Mouse (Mus musculus): ENCODE results near the gene Cacna2d1. TPM values are rescaled to one million over a fixed set of nuclear protein-coding genes. Genes with fewer than 3 reads are reported as not detected.
A peak's percentile ranks its signal among the peaks of the same experiment; 100 is the strongest.

Gene Cacna2d1
- polyA plus RNA-seq, 1 experiment from 2014 or later, result 20.2 TPM

DNA sequence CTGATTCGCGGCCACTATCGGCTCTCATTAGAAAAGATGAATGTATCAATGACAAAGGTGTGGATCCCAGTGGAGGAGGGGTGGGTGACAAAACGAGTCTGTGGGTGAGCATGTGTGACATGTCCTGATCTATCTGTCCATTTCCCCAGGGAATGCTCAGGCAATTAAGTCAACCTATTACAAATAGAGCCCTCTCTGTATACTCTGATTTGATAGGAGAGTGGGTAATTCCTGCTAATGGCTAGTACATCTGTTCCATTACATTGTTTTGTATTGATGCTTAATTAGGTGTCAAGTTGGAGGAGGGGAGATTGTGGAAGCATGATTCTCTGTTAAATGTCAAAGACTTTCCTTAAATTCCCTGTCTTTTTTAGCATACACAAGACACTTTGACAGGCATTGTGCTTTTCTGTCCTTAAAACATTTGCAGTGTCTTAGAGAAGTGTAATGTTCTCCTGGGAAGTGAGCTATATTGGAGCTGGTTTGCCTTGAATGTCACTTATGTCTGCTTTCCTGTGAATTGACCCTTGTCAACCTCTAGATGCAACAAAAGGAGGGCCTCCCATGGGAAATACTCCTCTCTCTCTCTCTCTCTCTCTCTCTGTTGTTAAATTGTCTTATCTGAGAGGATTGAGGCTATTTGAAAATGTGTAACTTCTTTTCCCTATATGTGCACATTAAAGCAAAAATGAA, 58.9 kb downstream of the Cacna2d1 start:
- WGBS, result 49% methylated on average over 4 of the region's 4 CpGs
- no peak overlapping the region for H3K4me2 ChIP-seq (ENCODE audit: low read depth)
- H3K36me3 ChIP-seq (ENCODE audit: control insufficient read depth, insufficient read depth, low read length), result no peaks in the 10 kb centered on the region
- H3K4me1 ChIP-seq (ENCODE audit: control insufficient read depth, insufficient read depth, low read length), result 0 out of 2 replicates have a peak, but pooled peaks cover 4% of the 10 kb centered on the region
- DNase-seq (ENCODE audit: low spot score) (peak; percentile 39), ATAC-seq (ENCODE audit: insufficient read depth, low FRiP score, low TSS enrichment) (peak; percentile 91)
- peaks cover 59% of the 10 kb centered on the region for H3K27me3 ChIP-seq (ENCODE audit: control insufficient read depth, insufficient read depth, low read length)
- H3K4me3 ChIP-seq (ENCODE audit: low read depth, low read length), result no peak overlapping the region
- no peak overlapping the region for H3K27ac ChIP-seq (ENCODE audit: low read depth, low read length)
- no peaks in the 10 kb centered on the region for H3K9me3 ChIP-seq (ENCODE audit: control insufficient read depth, low read length)
- H3K9ac ChIP-seq (ENCODE audit: low read length), result no peak overlapping the region

- H3K4me3 ChIP-seq (ENCODE audit: low read depth, low read length), result no peak overlapping the region
- H3K27me3 ChIP-seq (ENCODE audit: control insufficient read depth, insufficient read depth, low read length), result peaks cover 41% of the 10 kb centered on the region
- 83% methylated on average over 3 of the region's 3 CpGs for WGBS
- H3K36me3 ChIP-seq (ENCODE audit: control insufficient read depth, insufficient read depth, low read length), result no peaks in the 10 kb centered on the region
- no peak for DNase-seq (ENCODE audit: low spot score)
- H3K9ac ChIP-seq (ENCODE audit: low read length), result no peak overlapping the region
- H3K4me1 ChIP-seq (ENCODE audit: control insufficient read depth, insufficient read depth, low read length), result 0 out of 2 replicates have a peak, but pooled peaks cover 4% of the 10 kb centered on the region
- no peak overlapping the region for H3K27ac ChIP-seq (ENCODE audit: low read depth, low read length)
- H3K9me3 ChIP-seq (ENCODE audit: control insufficient read depth, low read length), result no peaks in the 10 kb centered on the region
- no peak overlapping the region for H3K4me2 ChIP-seq (ENCODE audit: low read depth)
- ATAC-seq (ENCODE audit: insufficient read depth, low FRiP score, low TSS enrichment), result no peak
Measured at GRCm38 (mm10) chr5:15997190-15997589, 62.7 kb downstream of the Cacna2d1 start.

GRCm38 (mm10) chr5:15997769-15998168, 63.3 kb downstream of the Cacna2d1 start:
- Histone ChIP-seq H3K9ac (ENCODE audit: low read length) (no peak overlapping the region), H3K4me1 (ENCODE audit: control insufficient read depth, insufficient read depth, low read length) (peaks cover 8% of the 10 kb centered on the region; the same call in 1 of the 2 replicates), H3K27ac (ENCODE audit: low read depth, low read length) (no peak overlapping the region), H3K36me3 (ENCODE audit: control insufficient read depth, insufficient read depth, low read length) (no peaks in the 10 kb centered on the region), H3K4me2 (ENCODE audit: low read depth) (no peak overlapping the region), H3K4me3 (ENCODE audit: low read depth, low read length) (no peak overlapping the region), H3K9me3 (ENCODE audit: control insufficient read depth, low read length) (no peaks in the 10 kb centered on the region), H3K27me3 (ENCODE audit: control insufficient read depth, insufficient read depth, low read length) (peaks cover 39% of the 10 kb centered on the region)
- DNase-seq (ENCODE audit: low spot score) (no peak), ATAC-seq (ENCODE audit: insufficient read depth, low FRiP score, low TSS enrichment) (no peak)
- 89% methylated on average over 1 of the region's 1 CpGs for WGBS

DNA sequence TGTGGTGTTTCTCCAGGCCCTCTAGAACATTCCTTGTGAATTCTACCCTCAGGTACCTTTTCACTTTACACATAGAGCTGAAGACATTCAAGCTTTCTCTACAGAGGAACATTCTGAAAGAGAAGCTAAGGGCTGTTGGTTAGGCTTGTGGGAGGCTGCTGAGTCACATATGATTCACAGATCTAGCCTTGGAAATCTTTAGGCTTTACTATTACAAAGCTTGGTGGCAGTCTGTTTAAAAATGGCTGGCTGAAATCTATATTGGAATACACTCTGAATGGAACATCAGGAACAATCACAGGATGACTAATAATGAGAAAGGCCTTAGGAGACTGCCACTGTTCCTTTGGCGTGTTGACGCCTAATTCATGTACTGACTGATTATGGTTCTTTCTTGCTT, 66.4 kb downstream of the Cacna2d1 start:
- H3K9me3 ChIP-seq (ENCODE audit: control insufficient read depth, low read length), result no peaks in the 10 kb centered on the region
- ATAC-seq (ENCODE audit: insufficient read depth, low FRiP score, low TSS enrichment) (no peak), DNase-seq (ENCODE audit: low spot score) (no peak)
- WGBS, result 71% methylated on average over 2 of the region's 2 CpGs
- H3K27ac ChIP-seq (ENCODE audit: low read depth, low read length), result no peak overlapping the region
- peaks cover 4% of the 10 kb centered on the region; the same call in 1 of the 2 replicates for H3K4me1 ChIP-seq (ENCODE audit: control insufficient read depth, insufficient read depth, low read length)
- H3K27me3 ChIP-seq (ENCODE audit: control insufficient read depth, insufficient read depth, low read length), result peaks cover 34% of the 10 kb centered on the region
- no peak overlapping the region for H3K9ac ChIP-seq (ENCODE audit: low read length)
- H3K36me3 ChIP-seq (ENCODE audit: control insufficient read depth, insufficient read depth, low read length), result no peaks in the 10 kb centered on the region
- H3K4me2 ChIP-seq (ENCODE audit: low read depth), result no peak overlapping the region
- H3K4me3 ChIP-seq (ENCODE audit: low read depth, low read length), result no peak overlapping the region

GRCm38 (mm10) chr5:16002431-16003063, 68.1 kb downstream of the Cacna2d1 start:
- Histone ChIP-seq H3K36me3 (ENCODE audit: control insufficient read depth, insufficient read depth, low read length) (no peaks in the 10 kb centered on the region), H3K9me3 (ENCODE audit: control insufficient read depth, low read length) (no peaks in the 10 kb centered on the region), H3K4me1 (ENCODE audit: control insufficient read depth, insufficient read depth, low read length) (peaks cover 4% of the 10 kb centered on the region; the same call in 1 of the 2 replicates), H3K4me2 (ENCODE audit: low read depth) (no peak overlapping the region), H3K4me3 (ENCODE audit: low read depth, low read length) (no peak overlapping the region), H3K27me3 (ENCODE audit: control insufficient read depth, insufficient read depth, low read length) (peaks cover 34% of the 10 kb centered on the region), H3K9ac (ENCODE audit: low read length) (no peak overlapping the region), H3K27ac (ENCODE audit: low read depth, low read length) (peak overlapping the region; percentile 73)
- ATAC-seq (ENCODE audit: insufficient read depth, low FRiP score, low TSS enrichment), result peak; percentile 86
- DNase-seq (ENCODE audit: low spot score), result peak; percentile 64
- WGBS, result 4% methylated on average over 9 of the region's 9 CpGs

GRCm38 (mm10) chr5:16004305-16004704, 69.8 kb downstream of the Cacna2d1 start:
- Histone ChIP-seq H3K9me3 (ENCODE audit: control insufficient read depth, low read length) (no peaks in the 10 kb centered on the region), H3K4me3 (ENCODE audit: low read depth, low read length) (no peak overlapping the region), H3K27ac (ENCODE audit: low read depth, low read length) (no peak overlapping the region), H3K4me1 (ENCODE audit: control insufficient read depth, insufficient read depth, low read length) (peaks cover 4% of the 10 kb centered on the region; the same call in 1 of the 2 replicates), H3K36me3 (ENCODE audit: control insufficient read depth, insufficient read depth, low read length) (no peaks in the 10 kb centered on the region), H3K4me2 (ENCODE audit: low read depth) (no peak overlapping the region), H3K9ac (ENCODE audit: low read length) (no peak overlapping the region), H3K27me3 (ENCODE audit: control insufficient read depth, insufficient read depth, low read length) (peaks cover 28% of the 10 kb centered on the region)
- WGBS, result 48% methylated on average over 6 of the region's 6 CpGs
- no peak for ATAC-seq (ENCODE audit: insufficient read depth, low FRiP score, low TSS enrichment)
- no peak for DNase-seq (ENCODE audit: low spot score)

GRCm38 (mm10) chr5:16006964-16007363, 72.5 kb downstream of the Cacna2d1 start:
- H3K27me3 ChIP-seq (ENCODE audit: control insufficient read depth, insufficient read depth, low read length), result peaks cover 29% of the 10 kb centered on the region

DNA sequence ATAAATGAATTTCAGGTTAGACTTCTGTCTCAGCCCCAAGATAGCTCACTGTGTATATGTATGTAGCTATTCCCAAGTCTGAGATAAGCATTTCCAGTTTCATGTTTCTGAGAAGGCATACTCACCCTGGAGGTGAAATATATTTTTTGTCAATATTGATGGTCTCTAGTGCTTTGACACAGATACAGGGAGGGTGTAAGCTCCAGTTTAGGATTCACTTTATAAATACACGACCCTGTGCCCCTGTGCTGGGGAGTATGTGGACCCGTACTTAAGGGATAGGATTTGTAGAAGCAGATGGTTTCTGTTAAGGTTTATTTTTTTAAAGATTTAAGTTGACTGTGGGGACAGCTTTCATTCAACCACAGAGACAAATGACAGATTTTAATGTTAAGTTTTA, 79.2 kb downstream of the Cacna2d1 start:
- Histone ChIP-seq H3K4me1 (ENCODE audit: control insufficient read depth, insufficient read depth, low read length) (no peaks in the 10 kb centered on the region), H3K27me3 (ENCODE audit: control insufficient read depth, insufficient read depth, low read length) (peaks cover 12% of the 10 kb centered on the region), H3K4me3 (ENCODE audit: low read depth, low read length) (no peak overlapping the region), H3K36me3 (ENCODE audit: control insufficient read depth, insufficient read depth, low read length) (no peaks in the 10 kb centered on the region), H3K4me2 (ENCODE audit: low read depth) (no peak overlapping the region), H3K9ac (ENCODE audit: low read length) (no peak overlapping the region), H3K9me3 (ENCODE audit: control insufficient read depth, low read length) (no peaks in the 10 kb centered on the region), H3K27ac (ENCODE audit: low read depth, low read length) (no peak overlapping the region)
- ATAC-seq (ENCODE audit: insufficient read depth, low FRiP score, low TSS enrichment), result no peak
- DNase-seq (ENCODE audit: low spot score), result no peak
- 60% methylated on average over 2 of the region's 2 CpGs for WGBS

More at GRCm38 (mm10) chr5:16006964-16007363, 72.5 kb downstream of the Cacna2d1 start:
- H3K36me3 ChIP-seq (ENCODE audit: control insufficient read depth, insufficient read depth, low read length), result no peaks in the 10 kb centered on the region
- WGBS, result 88% methylated on average over 6 of the region's 6 CpGs
- H3K4me2 ChIP-seq (ENCODE audit: low read depth), result no peak overlapping the region
- H3K4me3 ChIP-seq (ENCODE audit: low read depth, low read length), result no peak overlapping the region
- peaks cover 4% of the 10 kb centered on the region; the same call in 1 of the 2 replicates for H3K4me1 ChIP-seq (ENCODE audit: control insufficient read depth, insufficient read depth, low read length)
- no peak overlapping the region for H3K9ac ChIP-seq (ENCODE audit: low read length)
- ATAC-seq (ENCODE audit: insufficient read depth, low FRiP score, low TSS enrichment) (no peak), DNase-seq (ENCODE audit: low spot score) (no peak)
- no peaks in the 10 kb centered on the region for H3K9me3 ChIP-seq (ENCODE audit: control insufficient read depth, low read length)
- no peak overlapping the region for H3K27ac ChIP-seq (ENCODE audit: low read depth, low read length)

DNA sequence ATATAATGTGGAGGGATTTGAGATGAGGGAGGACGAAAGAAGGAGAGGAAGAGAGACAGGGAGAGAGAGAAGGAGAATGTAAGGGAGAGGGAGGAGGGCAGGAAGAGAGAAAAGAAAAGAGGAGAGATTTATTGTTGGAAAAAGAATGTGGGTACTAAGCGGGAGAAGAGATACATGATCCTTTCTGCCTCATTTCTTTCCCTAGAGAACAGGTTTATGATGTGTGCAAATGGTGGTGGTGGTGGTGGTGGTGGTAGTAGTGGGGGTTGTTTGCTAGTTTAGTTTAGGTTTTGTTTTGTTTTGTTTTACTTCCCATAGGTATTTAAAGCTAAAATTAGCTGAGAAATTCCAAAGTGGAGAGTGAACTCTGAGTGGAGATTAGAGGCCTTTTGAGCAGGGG, 79.9 kb downstream of the Cacna2d1 start:
- peaks cover 10% of the 10 kb centered on the region for H3K27me3 ChIP-seq (ENCODE audit: control insufficient read depth, insufficient read depth, low read length)
- 26% methylated on average over 2 of the region's 2 CpGs for WGBS
- no peak overlapping the region for H3K9ac ChIP-seq (ENCODE audit: low read length)
- H3K4me2 ChIP-seq (ENCODE audit: low read depth), result no peak overlapping the region
- no peaks in the 10 kb centered on the region for H3K4me1 ChIP-seq (ENCODE audit: control insufficient read depth, insufficient read depth, low read length)
- no peak for ATAC-seq (ENCODE audit: insufficient read depth, low FRiP score, low TSS enrichment)
- no peak overlapping the region for H3K27ac ChIP-seq (ENCODE audit: low read depth, low read length)
- no peaks in the 10 kb centered on the region for H3K36me3 ChIP-seq (ENCODE audit: control insufficient read depth, insufficient read depth, low read length)
- no peak for DNase-seq (ENCODE audit: low spot score)
- H3K4me3 ChIP-seq (ENCODE audit: low read depth, low read length), result no peak overlapping the region
- H3K9me3 ChIP-seq (ENCODE audit: control insufficient read depth, low read length), result no peaks in the 10 kb centered on the region

Data from neural tube, embryonic 11.5 days (tissue).